Mouse (Mus musculus): Measurements from ENCODE around the gene Pard3. TPM values are rescaled to one million over a fixed set of nuclear protein-coding genes. Genes with fewer than 3 reads are reported as not detected.

Pard3 gene
- polyA plus RNA-seq, 1 experiment, result not detected

DNA sequence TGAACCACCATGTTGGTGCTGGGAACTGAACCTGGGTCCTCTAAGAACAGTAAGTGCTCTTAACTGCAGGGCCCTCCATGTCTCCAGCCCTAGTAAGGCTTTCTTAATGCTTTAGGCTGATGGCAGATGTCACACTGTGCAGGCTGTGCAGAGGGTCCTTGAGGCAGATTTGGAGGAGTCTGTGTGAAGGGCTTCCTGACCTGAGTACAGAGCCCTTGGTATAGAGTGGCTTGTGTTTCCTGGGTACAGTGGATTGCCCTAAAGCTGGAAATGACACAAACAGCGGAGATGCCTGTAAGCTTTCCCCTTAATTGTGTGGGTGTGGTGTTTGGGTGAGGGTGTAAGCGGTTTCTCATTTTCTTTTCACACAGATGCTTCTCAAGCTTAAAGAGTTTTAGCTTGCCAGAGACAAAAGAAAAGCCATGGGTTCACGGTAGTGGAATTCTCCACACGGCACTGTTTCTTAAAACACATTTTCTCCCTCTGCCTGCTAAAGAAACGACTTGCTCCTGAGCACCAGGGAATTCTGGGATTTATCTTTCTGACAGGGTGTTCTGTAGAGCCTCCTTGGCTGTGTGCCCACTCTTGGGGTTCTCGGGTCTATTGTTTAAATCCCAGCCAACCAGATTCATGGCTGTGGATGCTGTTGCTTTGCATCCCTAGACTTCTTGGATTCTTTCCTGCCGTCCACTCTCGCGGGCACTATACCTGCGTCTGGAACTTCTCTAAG is 28.9 kb downstream of the Pard3 start:
- TF ChIP-seq CTCF (IDR thresholded peaks at IDR 0.05; ENCODE audit: insufficient read depth, low read depth, low read length) (no peak), POLR2A (IDR thresholded peaks at IDR 0.05; ENCODE audit: insufficient read depth, low read depth, low read length) (no peak)
- 8% methylated on average over 10 of the region's 10 CpGs for WGBS
- H3K4me1 ChIP-seq (ENCODE audit: control insufficient read depth, insufficient read depth, low read length), result peaks cover 8% of the 10 kb centered on the region
- peak overlapping the region; percentile 18; the same call in 1 of the 2 replicates for H3K4me3 ChIP-seq (ENCODE audit: insufficient read depth, low read depth, low read length)
- 0 out of 2 replicates have a peak overlapping the region, but pooled peaks have one; percentile 21 for H3K27ac ChIP-seq (ENCODE audit: insufficient read depth, low read depth, low read length)

DNA sequence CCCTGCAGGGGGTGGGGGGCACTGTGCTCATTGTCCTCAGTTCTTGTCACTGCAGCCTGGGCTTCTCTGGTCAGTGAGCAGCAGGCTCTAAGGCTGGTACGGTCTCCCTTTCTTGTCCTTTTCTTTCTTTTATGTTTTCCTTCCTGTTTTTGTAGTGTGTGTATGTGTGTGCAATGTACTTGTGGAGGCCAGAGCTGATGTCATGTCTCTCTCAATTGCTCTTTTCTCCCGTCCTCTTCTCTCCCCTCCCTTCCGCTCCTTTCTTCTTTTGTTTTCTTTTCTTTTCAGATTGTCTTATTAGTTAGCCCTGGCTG is 29.4 kb downstream of the Pard3 start:
- WGBS, result 39% methylated on average over 3 of the region's 3 CpGs
- Histone ChIP-seq H3K4me1 (ENCODE audit: control insufficient read depth, insufficient read depth, low read length) (peaks cover 8% of the 10 kb centered on the region), H3K27ac (ENCODE audit: insufficient read depth, low read depth, low read length) (0 out of 2 replicates have a peak overlapping the region, but pooled peaks have one; percentile 21), H3K4me3 (ENCODE audit: insufficient read depth, low read depth, low read length) (peak overlapping the region; percentile 18; the same call in 1 of the 2 replicates)
- TF ChIP-seq POLR2A (IDR thresholded peaks at IDR 0.05; ENCODE audit: insufficient read depth, low read depth, low read length) (no peak), CTCF (IDR thresholded peaks at IDR 0.05; ENCODE audit: insufficient read depth, low read depth, low read length) (no peak)

DNA sequence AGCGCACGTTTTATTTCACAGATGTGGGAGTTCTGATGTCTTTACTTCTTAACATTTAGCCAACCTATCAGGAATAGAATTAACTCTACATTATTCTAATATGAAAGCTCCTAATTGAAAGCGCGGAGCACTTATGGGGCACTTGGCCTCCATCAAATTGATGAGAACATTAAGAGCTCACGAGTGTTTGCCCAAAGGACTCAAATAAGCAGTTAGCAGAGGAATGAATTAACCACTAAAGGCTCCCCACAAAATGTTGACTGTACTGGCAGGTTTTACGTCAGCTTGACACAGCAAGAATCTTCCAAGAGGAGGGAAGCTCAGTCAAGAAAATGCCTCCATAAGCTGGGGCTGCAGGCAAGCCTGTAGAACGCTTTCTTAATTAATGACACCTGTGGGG is 32.1 kb downstream of the Pard3 start:
- H3K27ac ChIP-seq (ENCODE audit: insufficient read depth, low read depth, low read length), result no peak overlapping the region
- no peak overlapping the region for H3K4me3 ChIP-seq (ENCODE audit: insufficient read depth, low read depth, low read length)
- 87% methylated on average over 7 of the region's 7 CpGs for WGBS
- TF ChIP-seq CTCF (IDR thresholded peaks at IDR 0.05; ENCODE audit: insufficient read depth, low read depth, low read length) (no peak), POLR2A (IDR thresholded peaks at IDR 0.05; ENCODE audit: insufficient read depth, low read depth, low read length) (no peak)
- H3K4me1 ChIP-seq (ENCODE audit: control insufficient read depth, insufficient read depth, low read length), result peaks cover 8% of the 10 kb centered on the region

DNA sequence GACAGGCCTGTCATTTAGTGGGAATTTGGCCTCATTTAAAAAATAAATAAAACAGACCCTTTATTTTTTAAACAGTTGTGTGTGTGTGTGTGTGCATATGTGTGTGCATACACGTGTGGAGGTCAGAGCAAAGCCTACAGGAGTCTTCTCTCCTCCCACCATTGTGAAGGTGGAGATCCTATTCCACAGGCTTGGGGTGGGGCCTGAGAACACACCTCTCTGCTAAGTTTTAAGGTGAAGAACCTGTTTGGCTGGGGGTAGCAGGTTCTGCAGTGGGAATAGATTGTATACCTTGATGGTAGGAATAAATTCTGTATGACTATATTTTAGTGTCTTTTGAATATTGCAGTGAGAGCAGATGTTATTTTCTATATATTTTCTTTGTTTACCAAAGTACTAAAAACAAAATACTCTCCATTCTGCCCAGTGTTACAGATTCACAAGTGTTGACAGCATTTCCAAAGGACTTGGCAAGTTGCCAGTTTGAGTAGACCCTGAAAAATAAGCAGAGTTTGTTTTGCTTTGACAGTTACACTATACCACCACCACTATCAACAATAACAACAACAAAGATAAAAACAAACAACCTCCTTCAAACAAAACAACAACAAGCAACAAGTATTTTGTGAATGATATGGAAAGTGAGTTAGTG is 35.9 kb downstream of the Pard3 start:
- TF ChIP-seq POLR2A (IDR thresholded peaks at IDR 0.05; ENCODE audit: insufficient read depth, low read depth, low read length) (no peak), CTCF (IDR thresholded peaks at IDR 0.05; ENCODE audit: insufficient read depth, low read depth, low read length) (no peak)
- Histone ChIP-seq H3K4me3 (ENCODE audit: insufficient read depth, low read depth, low read length) (no peak overlapping the region), H3K4me1 (ENCODE audit: control insufficient read depth, insufficient read depth, low read length) (no peaks in the 10 kb centered on the region), H3K27ac (ENCODE audit: insufficient read depth, low read depth, low read length) (no peak overlapping the region)
- 84% methylated on average over 1 of the region's 1 CpGs for WGBS

DNA sequence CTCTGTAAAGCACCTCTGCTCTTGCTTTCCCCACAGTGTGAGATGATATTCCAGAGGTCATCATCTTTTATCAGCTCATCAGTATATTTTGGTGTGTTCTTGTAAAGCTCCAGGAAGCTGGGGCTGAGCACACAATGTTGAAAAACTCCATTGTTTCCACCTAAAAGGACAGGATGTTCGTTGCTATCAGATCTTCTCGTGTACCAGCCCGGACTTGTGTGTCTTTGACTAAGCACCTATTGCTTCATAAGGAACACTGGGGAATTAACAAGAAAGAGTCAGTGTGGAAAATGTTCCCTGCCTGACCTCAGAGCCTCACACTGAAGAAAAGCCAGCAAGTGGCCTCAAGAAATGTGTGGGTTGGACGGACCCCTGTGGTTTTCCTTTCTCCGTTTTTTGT is 39.6 kb downstream of the Pard3 start:
- no peaks in the 10 kb centered on the region for H3K4me1 ChIP-seq (ENCODE audit: control insufficient read depth, insufficient read depth, low read length)
- no peak overlapping the region for H3K4me3 ChIP-seq (ENCODE audit: insufficient read depth, low read depth, low read length)
- 66% methylated on average over 5 of the region's 5 CpGs for WGBS
- TF ChIP-seq CTCF (IDR thresholded peaks at IDR 0.05; ENCODE audit: insufficient read depth, low read depth, low read length) (no peak), POLR2A (IDR thresholded peaks at IDR 0.05; ENCODE audit: insufficient read depth, low read depth, low read length) (no peak)
- no peak overlapping the region for H3K27ac ChIP-seq (ENCODE audit: insufficient read depth, low read depth, low read length)

DNA sequence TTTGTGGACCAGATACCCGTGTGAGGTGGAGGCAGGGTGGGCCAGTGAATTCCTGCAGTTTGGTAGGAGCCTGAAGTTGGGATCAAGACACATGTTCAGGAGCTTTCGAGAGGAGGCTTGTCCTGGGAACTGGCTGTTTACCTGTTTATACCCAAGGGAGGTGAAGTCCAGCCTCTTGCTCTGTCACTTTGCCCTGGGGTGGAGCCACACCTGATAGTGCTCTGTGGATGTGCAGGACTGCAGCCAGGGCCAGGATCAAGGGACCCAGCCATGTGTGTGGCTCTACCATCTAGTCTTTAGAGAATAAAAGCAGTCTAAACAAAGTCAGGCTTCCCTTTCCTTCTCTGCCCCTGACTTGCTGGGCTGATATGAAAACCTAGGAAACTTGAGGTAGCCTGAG is 40.9 kb downstream of the Pard3 start:
- WGBS, result 91% methylated on average over 2 of the region's 2 CpGs
- Histone ChIP-seq H3K4me1 (ENCODE audit: control insufficient read depth, insufficient read depth, low read length) (no peaks in the 10 kb centered on the region), H3K27ac (ENCODE audit: insufficient read depth, low read depth, low read length) (no peak overlapping the region), H3K4me3 (ENCODE audit: insufficient read depth, low read depth, low read length) (no peak overlapping the region)
- TF ChIP-seq POLR2A (IDR thresholded peaks at IDR 0.05; ENCODE audit: insufficient read depth, low read depth, low read length) (no peak), CTCF (IDR thresholded peaks at IDR 0.05; ENCODE audit: insufficient read depth, low read depth, low read length) (no peak)

DNA sequence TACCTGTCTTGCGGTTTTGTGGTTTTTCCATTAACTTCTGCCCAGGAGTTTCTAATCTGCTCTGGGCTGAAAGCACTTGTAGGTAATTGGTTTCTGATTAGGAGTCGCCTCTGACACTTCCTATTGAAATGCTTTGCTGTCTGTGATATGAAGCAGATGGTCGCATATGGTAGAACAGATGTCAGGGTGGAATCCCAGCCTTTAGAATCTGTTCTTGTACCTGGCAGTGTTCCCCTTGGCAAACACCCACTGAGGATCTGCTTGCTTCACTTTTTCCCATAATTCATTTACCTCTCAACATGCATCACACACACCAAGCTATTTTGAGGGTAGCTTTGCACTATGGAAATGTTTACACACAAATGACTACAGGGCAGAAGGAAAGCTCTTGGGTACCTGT is 44.2 kb downstream of the Pard3 start:
- TF ChIP-seq CTCF (IDR thresholded peaks at IDR 0.05; ENCODE audit: insufficient read depth, low read depth, low read length) (no peak), POLR2A (IDR thresholded peaks at IDR 0.05; ENCODE audit: insufficient read depth, low read depth, low read length) (no peak)
- Histone ChIP-seq H3K27ac (ENCODE audit: insufficient read depth, low read depth, low read length) (no peak overlapping the region), H3K4me1 (ENCODE audit: control insufficient read depth, insufficient read depth, low read length) (no peaks in the 10 kb centered on the region), H3K4me3 (ENCODE audit: insufficient read depth, low read depth, low read length) (no peak overlapping the region)
- 74% methylated on average over 3 of the region's 3 CpGs for WGBS

DNA sequence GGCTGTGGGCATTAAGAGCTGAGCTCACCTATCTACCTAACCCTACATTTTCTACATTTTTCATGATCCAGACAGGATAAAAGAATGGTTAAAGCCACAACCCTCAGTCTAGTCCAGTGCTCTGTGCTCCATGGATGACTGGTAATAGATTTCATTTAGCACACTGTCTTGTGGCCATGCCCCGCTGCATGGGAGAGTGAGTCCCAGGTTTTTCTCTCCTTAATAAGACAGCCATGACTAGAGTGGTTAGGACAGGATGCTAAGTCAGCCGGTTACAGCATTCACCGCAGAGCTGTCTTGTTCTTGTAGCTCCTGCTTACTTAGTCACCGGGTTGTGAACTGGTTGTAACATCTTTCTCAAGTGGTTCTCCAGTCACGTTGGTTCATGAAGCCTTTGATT is 49.5 kb downstream of the Pard3 start:
- WGBS, result 89% methylated on average over 5 of the region's 5 CpGs
- Histone ChIP-seq H3K27ac (ENCODE audit: insufficient read depth, low read depth, low read length) (no peak overlapping the region), H3K4me3 (ENCODE audit: insufficient read depth, low read depth, low read length) (no peak overlapping the region), H3K4me1 (ENCODE audit: control insufficient read depth, insufficient read depth, low read length) (no peaks in the 10 kb centered on the region)
- TF ChIP-seq CTCF (IDR thresholded peaks at IDR 0.05; ENCODE audit: insufficient read depth, low read depth, low read length) (no peak), POLR2A (IDR thresholded peaks at IDR 0.05; ENCODE audit: insufficient read depth, low read depth, low read length) (no peak)

DNA sequence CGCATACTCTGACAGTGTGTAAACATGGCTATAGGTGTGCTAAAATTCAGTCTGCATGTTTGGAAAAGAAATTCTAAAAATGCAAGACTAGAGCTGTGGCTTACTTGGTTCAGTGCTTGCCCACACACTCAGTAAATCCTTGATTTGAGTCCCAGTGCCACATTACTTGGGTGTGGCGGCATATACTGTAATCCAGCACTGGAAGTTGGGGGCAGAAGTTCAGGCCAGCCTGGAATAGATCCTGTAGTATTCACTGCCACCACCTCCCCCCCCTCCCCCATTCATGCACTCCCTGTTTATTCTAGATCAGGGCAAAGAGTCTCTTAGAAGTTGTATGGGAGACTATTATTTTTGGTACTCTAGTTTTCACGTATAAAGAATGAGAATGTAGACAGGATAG is 52.1 kb downstream of the Pard3 start:
- Histone ChIP-seq H3K4me1 (ENCODE audit: control insufficient read depth, insufficient read depth, low read length) (no peaks in the 10 kb centered on the region), H3K27ac (ENCODE audit: insufficient read depth, low read depth, low read length) (no peak overlapping the region), H3K4me3 (ENCODE audit: insufficient read depth, low read depth, low read length) (no peak overlapping the region)
- 95% methylated on average over 3 of the region's 3 CpGs for WGBS
- TF ChIP-seq POLR2A (IDR thresholded peaks at IDR 0.05; ENCODE audit: insufficient read depth, low read depth, low read length) (no peak), CTCF (IDR thresholded peaks at IDR 0.05; ENCODE audit: insufficient read depth, low read depth, low read length) (no peak)
